Mouse (Mus musculus): ENCODE results near the gene Msh5.

GRCm38 (mm10) chr17:34982328-34982727 lies 64.2 kb downstream of the Msh5 start:
- no peak for TF ChIP-seq GATA1 (IDR thresholded peaks at IDR 0.05; ENCODE audit: low read length)
- no peak for TF ChIP-seq TAL1 (IDR thresholded peaks at IDR 0.05; ENCODE audit: low read length)

All from erythroblast, embryonic 14.5 days (primary cell).